Mouse (Mus musculus): Measurements from ENCODE around the gene Hoxa9.

DNA sequence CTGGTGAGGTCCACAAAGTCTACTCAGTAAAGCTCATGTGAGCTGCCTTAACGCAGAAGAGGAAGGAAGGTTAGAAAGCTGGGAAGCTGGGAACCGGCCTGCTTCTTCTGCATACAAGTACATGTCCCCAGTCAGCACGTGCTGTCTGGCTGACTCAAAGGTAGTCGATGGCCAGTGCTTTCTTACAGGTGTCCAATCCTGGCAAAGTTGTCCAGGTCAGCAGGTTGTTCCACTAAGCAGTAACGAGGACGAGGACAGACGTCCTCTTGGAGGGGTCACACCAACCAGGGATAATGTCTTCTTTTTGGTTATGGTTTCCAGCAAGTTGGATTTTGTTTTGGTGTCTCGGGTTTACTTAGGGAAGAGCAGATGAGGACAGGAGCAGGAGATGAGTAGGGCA lies 41.0 kb downstream of the Hoxa9 start:
- TF ChIP-seq CTCF (IDR thresholded peaks at IDR 0.05; ENCODE audit: borderline replicate concordance, insufficient read depth, low read length) (no peak), POLR2A (IDR thresholded peaks at IDR 0.05; ENCODE audit: low read depth, low read length) (no peak)
